Mouse (Mus musculus) midbrain, embryonic 14.5 days (tissue): Measurements from ENCODE around the gene Rab4b. TPM values are rescaled to one million over a fixed set of nuclear protein-coding genes. Genes with fewer than 3 reads are reported as not detected.
A peak's percentile ranks its signal among the peaks of the same experiment; 100 is the strongest.

ENCODE experiments used
- ATAC-seq: fragments of 200-750 bp; cut with Nextera tagmentation; 2 replicates; pipeline ENCODE4 v1.8.0; 2017; ENCODE audit warnings: moderate number of reproducible peaks, moderate library complexity; ENCODE audit not compliant: low FRiP score, low TSS enrichment
- DNase-seq: peaks from one replicate; pipeline ENCODE4 v3.0.0-alpha.2; 2015
- H3K27ac ChIP-seq: fragments of 300-500 bp; sonication (generic); replicated peaks from 2 replicates; pipeline ENCODE4 v1.5.1; 2014; ENCODE audit warnings: mild to moderate bottlenecking, low read depth, low read length, moderate library complexity
- H3K27me3 ChIP-seq: fragments of 300-500 bp; sonication (generic); 2 replicates; pipeline ENCODE4 v1.6.1; 2014; ENCODE audit warnings: low read length, control low read depth, mixed read lengths; ENCODE audit not compliant: control insufficient read depth, insufficient read depth
- H3K36me3 ChIP-seq: fragments of 300-500 bp; sonication (generic); 2 replicates; pipeline ENCODE4 v1.6.1; 2014; ENCODE audit warnings: low read length, control low read depth; ENCODE audit not compliant: control insufficient read depth, insufficient read depth
- H3K4me1 ChIP-seq: fragments of 300-500 bp; sonication (generic); 2 replicates; pipeline ENCODE4 v1.6.1; 2014; ENCODE audit warnings: mild to moderate bottlenecking, antibody characterized with exemption, low read length, control low read depth; ENCODE audit not compliant: control insufficient read depth, insufficient read depth
- H3K4me2 ChIP-seq: fragments of 300-500 bp; sonication (generic); 2 replicates; pipeline ENCODE4 v1.6.1; 2014; ENCODE audit warnings: mild to moderate bottlenecking, low read length, moderate library complexity
- H3K4me3 ChIP-seq: fragments of 300-500 bp; sonication (generic); replicated peaks from 2 replicates; pipeline ENCODE4 v1.5.1; 2014; ENCODE audit warnings: low read depth, low read length
- H3K9ac ChIP-seq: fragments of 300-500 bp; sonication (generic); replicated peaks from 2 replicates; pipeline ENCODE4 v1.6.1; 2014; ENCODE audit warnings: mild to moderate bottlenecking, low read length, moderate library complexity
- H3K9me3 ChIP-seq: fragments of 300-500 bp; sonication (generic); 2 replicates; pipeline ENCODE4 v1.6.1; 2016; ENCODE audit warnings: low read length, control low read depth, mixed read lengths; ENCODE audit not compliant: control insufficient read depth
- WGBS: fragments of 180-500 bp; shearing (Covaris S2); extraction: QIAGEN DNeasy Blood & Tissue Kit; methylation state at CpG from one replicate; pipeline ENCODE4 v1.1.7; 2014; 5-methylcytosine and 5-hydroxymethylcytosine counted together
- polyA plus RNA-seq: library from polyadenylated mRNA; unstranded; fragments of >200 nt; fragmentation: Nextera tagmentation; extraction: Ambion mirVana; gene quantifications from 2 replicates; pipeline ENCODE4 v1.2.1, GENCODE M21; 2014

Rab4b gene
- polyA plus RNA-seq, 1 experiment from 2014 or later = 87.7 TPM

DNA sequence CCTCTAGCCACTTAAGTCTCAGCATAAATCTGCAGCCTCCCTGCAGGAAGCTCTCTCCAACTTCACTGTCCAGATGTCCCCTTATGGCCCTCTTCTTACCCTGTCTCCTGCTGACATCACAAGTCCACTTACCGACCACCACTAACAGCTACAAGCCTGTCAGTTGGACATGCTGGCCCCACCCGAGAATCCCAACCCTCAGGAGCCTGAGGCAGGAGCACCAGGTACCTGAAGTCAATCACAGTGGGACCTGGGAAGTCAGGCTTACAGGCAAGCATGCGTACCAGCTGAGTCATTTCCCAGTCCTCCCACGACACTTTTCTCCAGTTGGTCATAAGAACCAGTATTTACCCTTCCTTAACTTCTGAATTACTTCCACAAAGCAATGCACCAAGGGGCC, 15.0 kb upstream of the Rab4b start:
- WGBS = 90% methylated on average over 4 of the region's 4 CpGs
- H3K9ac ChIP-seq = peak overlapping the region; percentile 9; the same call in 1 of the 2 replicates
- peak overlapping the region; percentile 79; the same call in 1 of the 2 replicates for H3K4me2 ChIP-seq
- no peak overlapping the region for H3K27ac ChIP-seq
- H3K27me3 ChIP-seq = no peaks in the 10 kb centered on the region
- H3K36me3 ChIP-seq = peaks cover 53% of the 10 kb centered on the region
- DNase-seq = no peak
- no peak overlapping the region for H3K4me3 ChIP-seq
- H3K4me1 ChIP-seq = peaks cover 18% of the 10 kb centered on the region
- H3K9me3 ChIP-seq = no peaks in the 10 kb centered on the region
- ATAC-seq = no peak

GRCm38 (mm10) chr7:27192434-27192833, 13.7 kb upstream of the Rab4b start:
- Histone ChIP-seq H3K27ac (no peak overlapping the region), H3K27me3 (no peaks in the 10 kb centered on the region), H3K9me3 (no peaks in the 10 kb centered on the region), H3K4me1 (peaks cover 18% of the 10 kb centered on the region), H3K4me3 (no peak overlapping the region), H3K4me2 (no peak overlapping the region), H3K9ac (no peak overlapping the region), H3K36me3 (peaks cover 66% of the 10 kb centered on the region)
- WGBS = 94% methylated on average over 5 of the region's 5 CpGs
- no peak for ATAC-seq
- DNase-seq = no peak

GRCm38 (mm10) chr7:27189271-27189931, 10.7 kb upstream of the Rab4b start:
- H3K36me3 ChIP-seq = peaks cover 95% of the 10 kb centered on the region
- ATAC-seq (no peak), DNase-seq (no peak)
- no peaks in the 10 kb centered on the region for H3K9me3 ChIP-seq
- H3K27me3 ChIP-seq = no peaks in the 10 kb centered on the region
- no peak overlapping the region for H3K4me2 ChIP-seq
- H3K9ac ChIP-seq = no peak overlapping the region
- no peak overlapping the region for H3K27ac ChIP-seq
- H3K4me3 ChIP-seq = no peak overlapping the region
- peaks cover 7% of the 10 kb centered on the region for H3K4me1 ChIP-seq
- WGBS = 95% methylated on average over 10 of the region's 10 CpGs

DNA sequence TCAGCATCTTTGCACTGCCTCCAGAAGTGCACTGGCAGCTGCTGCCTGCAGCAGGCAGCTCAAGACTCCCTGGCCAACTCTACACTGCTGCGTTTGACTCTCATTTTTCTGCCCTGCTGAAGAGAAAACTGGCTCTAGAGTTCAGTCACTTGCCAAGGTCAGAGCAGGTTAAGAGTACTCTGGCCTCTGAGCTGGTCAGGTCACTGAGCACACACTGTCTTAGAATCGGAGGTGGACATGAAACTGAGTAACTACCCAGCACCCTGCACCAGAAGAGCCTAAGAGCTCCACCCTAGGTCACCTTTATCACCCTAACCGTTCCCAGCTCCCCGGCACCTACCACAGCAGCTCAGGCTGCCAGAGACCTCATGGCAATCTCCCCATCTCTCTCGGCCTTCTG, 7.3 kb upstream of the Rab4b start:
- WGBS = 93% methylated on average over 5 of the region's 5 CpGs

GRCm38 (mm10) chr7:27184964-27185363, 6.3 kb upstream of the Rab4b start:
- no peak overlapping the region for H3K27ac ChIP-seq
- H3K9ac ChIP-seq = no peak overlapping the region
- peaks cover 3% of the 10 kb centered on the region; the same call in 1 of the 2 replicates for H3K4me1 ChIP-seq
- DNase-seq = peak; percentile 32
- H3K4me3 ChIP-seq = no peak overlapping the region
- H3K4me2 ChIP-seq = no peak overlapping the region
- no peaks in the 10 kb centered on the region for H3K9me3 ChIP-seq
- peaks cover 59% of the 10 kb centered on the region for H3K36me3 ChIP-seq
- WGBS = 76% methylated on average over 3 of the region's 3 CpGs
- no peaks in the 10 kb centered on the region for H3K27me3 ChIP-seq
- ATAC-seq = no peak

More for the DNA sequence above, 7.3 kb upstream of the Rab4b start:
- Histone ChIP-seq H3K4me1 (no peaks in the 10 kb centered on the region), H3K9ac (no peak overlapping the region), H3K9me3 (no peaks in the 10 kb centered on the region), H3K36me3 (peaks cover 69% of the 10 kb centered on the region), H3K4me2 (no peak overlapping the region), H3K27ac (no peak overlapping the region), H3K4me3 (no peak overlapping the region), H3K27me3 (no peaks in the 10 kb centered on the region)
- DNase-seq (no peak), ATAC-seq (no peak)

DNA sequence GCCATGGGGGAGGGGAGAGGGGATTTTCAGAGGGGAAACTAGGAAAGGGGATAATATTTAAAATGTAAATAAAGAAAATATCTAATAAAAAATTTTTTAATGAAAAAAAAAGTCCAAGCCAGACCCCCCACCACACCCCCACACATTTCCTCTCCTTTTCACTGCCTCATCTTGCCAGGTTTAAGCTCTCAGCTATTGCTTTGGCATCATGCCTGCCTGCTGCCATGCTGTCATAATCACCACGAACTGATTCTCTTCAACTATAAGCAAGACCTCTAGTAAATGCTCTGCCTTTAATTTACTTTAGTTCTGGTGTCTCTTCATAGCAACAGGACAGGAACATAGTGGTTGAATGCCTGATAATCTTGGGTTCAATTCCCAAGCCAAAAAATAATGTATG, 3.8 kb upstream of the Rab4b start:
- 84% methylated on average over 1 of the region's 1 CpGs for WGBS
- no peak overlapping the region for H3K4me2 ChIP-seq
- peaks cover 14% of the 10 kb centered on the region for H3K4me1 ChIP-seq
- no peak for DNase-seq
- no peaks in the 10 kb centered on the region for H3K27me3 ChIP-seq
- ATAC-seq = no peak
- H3K9me3 ChIP-seq = no peaks in the 10 kb centered on the region
- H3K9ac ChIP-seq = no peak overlapping the region
- H3K4me3 ChIP-seq = no peak overlapping the region
- no peak overlapping the region for H3K27ac ChIP-seq
- H3K36me3 ChIP-seq = peaks cover 34% of the 10 kb centered on the region

DNA sequence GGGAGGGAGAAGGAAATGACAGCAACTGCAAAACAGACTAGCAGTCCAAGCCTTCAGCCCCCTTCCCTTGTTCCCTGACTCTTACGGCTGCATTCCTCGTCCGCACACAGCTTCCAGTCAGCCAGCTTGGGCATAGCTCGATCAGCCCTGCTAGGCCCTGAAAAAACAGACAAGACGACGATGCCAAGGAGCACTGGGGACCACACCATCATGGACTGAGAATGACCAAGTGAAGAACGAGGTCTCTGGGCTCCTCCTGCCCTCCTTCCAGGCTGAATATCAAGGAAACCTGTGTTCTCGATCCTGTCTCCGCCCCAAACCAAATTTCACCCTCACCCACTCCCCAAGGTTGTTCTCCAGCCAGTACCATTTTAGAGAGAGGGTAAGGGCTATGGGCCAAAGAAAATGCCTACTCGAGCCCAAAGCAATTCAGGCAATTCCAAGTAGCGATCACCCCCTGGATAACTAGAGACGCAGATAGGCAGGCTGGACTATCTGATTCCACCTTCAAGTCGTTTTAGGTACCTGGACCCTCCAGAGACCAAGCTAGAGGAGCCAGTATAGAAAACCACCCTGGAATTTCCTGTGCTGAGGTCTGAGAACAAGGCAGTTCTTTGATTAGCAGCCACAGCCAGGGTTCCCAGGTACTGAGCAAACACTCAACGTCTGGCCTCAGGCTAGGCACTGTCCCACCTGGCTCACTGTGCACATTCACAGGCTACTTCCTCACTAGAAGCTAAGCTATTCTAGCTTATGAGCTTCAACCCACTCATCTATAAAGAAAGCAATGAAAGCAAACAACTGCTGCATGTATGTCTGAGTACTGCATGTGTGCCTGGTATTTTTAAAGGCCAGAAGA, 2.4 kb upstream of the Rab4b start, which contains the start of the genes Gm21983 and Mia:
Gene Gm21983 (minus strand): TSS at position 250 of the 859 bp plus-strand sequence.
Gene Mia (minus strand): TSS at position 321 of the 859 bp plus-strand sequence.
- H3K27me3 ChIP-seq = no peaks in the 10 kb centered on the region
- H3K36me3 ChIP-seq = peaks cover 21% of the 10 kb centered on the region
- peak within 1 kb of the TSS; percentile 82 for H3K27ac ChIP-seq
- DNase-seq = no peak
- H3K4me2 ChIP-seq = 0 out of 2 replicates have a peak within 1 kb of the TSS, but pooled peaks have one; percentile 4
- no peaks in the 10 kb centered on the region for H3K9me3 ChIP-seq
- no peak for ATAC-seq
- H3K9ac ChIP-seq = no peak within 1 kb of the TSS
- 71% methylated on average over 14 of the region's 14 CpGs for WGBS
- H3K4me3 ChIP-seq = no peak within 1 kb of the TSS
- H3K4me1 ChIP-seq = peaks cover 14% of the 10 kb centered on the region

DNA sequence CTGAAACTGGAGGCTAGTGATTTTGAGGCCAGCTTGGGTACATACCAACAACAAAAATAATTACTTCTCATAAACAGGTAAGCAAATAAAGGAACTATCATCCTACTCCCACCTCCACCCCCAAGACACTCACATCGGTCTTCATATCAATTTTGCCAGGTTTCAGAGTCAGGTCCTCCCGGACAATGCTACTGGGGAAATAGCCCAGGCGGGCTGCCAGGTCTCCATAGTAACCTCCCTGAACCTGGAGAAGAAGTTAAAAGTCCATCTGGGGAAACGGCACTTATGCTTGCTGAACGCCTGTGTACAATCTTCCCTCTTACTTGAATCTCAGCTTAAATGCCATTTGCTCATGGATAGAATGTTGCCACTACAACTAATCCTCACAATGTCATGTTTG, 1.3 kb upstream of the Rab4b start:
- no peaks in the 10 kb centered on the region for H3K9me3 ChIP-seq
- 0 out of 2 replicates have a peak overlapping the region, but pooled peaks have one; percentile 4 for H3K4me2 ChIP-seq
- peak overlapping the region; percentile 82 for H3K27ac ChIP-seq
- H3K27me3 ChIP-seq = no peaks in the 10 kb centered on the region
- H3K9ac ChIP-seq = no peak overlapping the region
- DNase-seq (peak; percentile 56), ATAC-seq (no peak)
- H3K36me3 ChIP-seq = peaks cover 18% of the 10 kb centered on the region
- H3K4me1 ChIP-seq = peaks cover 14% of the 10 kb centered on the region
- 38% methylated on average over 5 of the region's 5 CpGs for WGBS
- H3K4me3 ChIP-seq = no peak overlapping the region
